Mouse (Mus musculus): Measurements from ENCODE around the gene Adam12.

Gene Adam12

DNA sequence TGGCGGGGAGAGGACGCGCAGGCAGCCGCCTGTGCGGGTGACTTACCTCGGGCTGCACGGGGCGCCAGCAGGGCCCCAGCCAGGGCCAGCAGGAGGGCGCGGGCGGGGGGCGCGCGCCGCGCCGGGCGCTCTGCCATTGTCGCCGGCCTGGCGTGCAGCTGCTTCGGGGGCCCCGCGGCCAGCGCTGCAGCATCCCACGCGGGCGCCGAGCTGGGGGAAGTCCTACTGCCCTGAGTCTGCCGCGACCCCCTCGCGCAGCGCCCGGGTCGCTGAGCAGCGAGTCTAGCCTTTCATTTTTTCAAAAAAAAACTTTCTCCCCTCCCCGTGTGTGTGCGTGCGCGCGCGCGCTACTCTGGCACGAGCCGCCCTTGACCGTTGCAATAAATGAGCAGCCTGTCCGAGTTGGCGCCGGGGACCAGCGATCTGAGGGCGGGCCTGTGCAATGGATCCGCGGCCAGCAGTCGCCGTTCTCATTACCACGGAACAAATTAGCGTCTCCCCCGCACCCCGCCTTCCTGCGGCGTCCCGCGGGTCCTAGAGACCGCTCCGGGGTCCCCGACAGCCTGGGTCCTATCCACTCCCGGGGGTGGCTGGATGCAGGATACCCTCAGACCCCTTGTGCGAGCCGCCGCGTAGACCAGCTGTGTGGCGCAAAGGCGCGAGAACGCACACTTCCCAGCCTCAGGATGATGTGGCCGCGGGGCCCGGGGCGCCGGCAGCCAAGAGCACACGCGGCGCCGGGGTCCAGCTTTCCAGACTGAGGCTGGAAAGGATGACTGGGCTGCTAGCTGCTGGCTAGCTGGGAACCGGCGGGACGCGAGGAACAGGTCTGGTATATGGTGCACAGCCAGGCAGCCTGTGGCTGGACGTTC lies 7.0 kb downstream of the Adam12 start:
- DNase-seq, result peak; percentile 38

DNA sequence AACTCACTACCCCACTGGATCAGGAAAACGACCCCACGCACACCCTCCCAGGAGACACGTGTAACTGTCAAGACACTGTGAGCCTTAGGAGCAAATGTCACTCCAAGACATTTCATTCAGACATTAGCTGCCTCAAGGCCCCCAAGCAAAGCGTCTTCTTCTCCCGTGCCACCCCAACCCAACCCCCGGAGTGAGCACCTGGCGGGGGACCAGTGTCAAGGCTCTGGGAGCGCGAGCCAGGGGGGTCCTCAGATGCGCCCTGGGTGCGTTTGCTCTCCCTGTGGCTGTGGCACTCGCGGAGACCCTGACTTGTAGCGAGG lies 7.6 kb downstream of the Adam12 start:
- DNase-seq, result no peak

DNA sequence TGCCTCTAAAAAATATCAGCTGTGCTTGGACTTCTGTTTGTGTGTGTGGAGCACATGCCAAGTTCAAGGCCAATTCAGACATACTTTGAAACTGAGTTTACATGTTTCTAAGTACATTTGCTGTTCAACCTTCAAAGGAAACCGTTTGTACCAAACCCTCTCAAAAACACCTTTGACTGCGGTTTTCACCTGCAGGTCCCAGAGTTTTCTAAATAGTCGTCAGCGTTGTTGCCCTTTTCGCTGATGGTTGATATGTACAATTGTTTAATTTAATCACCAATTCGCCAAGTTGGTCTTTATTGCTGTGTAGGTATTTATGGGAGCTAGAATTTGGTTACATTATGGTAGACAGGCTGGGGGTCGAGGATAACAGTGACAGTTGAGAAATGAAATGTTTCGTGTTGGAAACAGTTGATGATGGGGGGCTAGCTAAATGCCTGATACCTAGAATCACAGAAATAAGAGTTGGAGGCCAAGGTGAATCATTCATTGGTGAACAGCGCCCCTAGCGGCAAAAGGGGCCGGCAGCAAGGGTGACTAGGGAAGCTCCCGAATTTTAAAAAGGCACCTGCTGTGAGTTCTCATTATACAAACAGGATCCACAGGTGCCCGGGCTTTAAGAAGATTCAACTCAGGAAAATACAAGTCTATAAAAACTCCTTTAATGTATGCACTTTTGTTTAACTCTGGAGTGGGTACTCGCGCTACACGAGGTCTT lies 8.3 kb downstream of the Adam12 start:
- peak; percentile 83 for DNase-seq

DNA sequence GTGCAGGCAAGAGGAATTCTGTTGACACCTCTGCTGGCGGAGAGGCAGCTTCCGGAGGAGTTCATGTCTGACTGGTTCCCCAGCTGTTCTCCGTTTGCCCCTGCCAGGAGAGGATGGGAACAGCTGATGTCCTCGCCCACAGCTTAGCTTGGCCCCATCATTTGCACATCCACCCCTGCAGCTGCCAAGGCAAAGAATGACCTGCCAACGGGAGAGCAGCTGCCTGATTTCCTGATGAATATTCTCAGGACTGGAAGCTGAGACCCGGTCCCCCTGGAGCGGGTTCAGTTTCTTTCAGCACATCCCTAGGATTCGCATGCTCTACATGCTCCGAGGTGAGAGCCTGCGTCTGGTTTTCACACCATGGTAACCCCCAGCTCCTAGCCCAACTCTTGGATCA lies 24.0 kb downstream of the Adam12 start:
- DNase-seq, result peak; percentile 15

DNA sequence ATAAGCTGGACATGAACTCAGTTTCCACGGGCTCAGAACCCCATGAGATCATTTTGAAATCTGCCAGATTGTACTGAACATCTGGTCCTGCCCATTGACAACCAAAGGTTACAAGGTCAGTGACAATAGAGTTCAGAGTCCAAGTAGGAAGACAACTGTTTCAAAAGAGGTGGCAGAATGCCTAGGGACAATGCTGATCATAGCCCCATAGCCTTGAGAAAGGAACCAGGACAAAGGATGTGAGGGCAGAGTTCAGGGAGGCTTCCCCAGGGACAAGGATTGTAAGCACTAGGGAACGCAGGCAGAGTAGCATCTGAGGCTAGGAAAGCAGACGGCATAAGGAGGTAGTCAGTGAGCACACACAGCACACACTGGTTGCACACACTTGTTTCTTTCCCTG lies 38.9 kb downstream of the Adam12 start:
- DNase-seq, result peak; percentile 10

DNA sequence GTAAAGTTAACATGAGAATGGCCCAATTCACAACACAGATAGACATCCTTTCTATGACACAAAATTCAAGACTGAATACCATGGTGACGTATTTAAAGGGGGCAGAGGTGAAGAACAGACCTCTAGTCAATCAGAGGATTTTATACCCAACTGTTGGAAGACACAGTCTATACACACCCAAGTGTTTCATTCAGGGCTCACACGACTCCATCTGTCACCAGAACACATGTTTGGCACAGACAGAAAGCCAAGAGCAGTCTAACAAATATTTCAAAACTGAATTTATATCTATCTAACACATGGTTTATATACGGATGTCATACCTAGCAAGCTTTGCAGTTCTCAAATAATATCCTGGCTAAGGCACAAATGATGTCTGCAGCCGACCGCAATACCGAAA lies 41.8 kb downstream of the Adam12 start:
- DNase-seq, result no peak

DNA sequence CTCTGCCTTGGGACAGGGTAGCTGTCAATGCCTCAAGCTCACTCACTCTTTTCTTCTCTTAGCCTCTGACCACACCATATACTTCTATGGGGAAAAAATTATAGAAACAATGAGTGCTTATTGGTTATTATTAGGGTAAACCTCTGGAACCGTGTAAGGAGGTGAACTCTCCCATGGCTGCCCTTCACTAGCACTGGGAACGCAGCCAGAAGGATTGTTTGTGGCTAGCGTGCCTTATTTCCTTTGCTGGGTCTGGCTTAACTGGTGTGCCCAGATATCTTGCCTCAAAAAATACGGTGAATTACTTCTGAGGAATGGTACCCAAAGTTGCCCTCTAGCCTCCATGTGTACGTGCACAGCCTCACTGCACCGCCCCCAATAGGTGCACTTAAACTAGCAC lies 43.4 kb downstream of the Adam12 start:
- no peak for DNase-seq

DNA sequence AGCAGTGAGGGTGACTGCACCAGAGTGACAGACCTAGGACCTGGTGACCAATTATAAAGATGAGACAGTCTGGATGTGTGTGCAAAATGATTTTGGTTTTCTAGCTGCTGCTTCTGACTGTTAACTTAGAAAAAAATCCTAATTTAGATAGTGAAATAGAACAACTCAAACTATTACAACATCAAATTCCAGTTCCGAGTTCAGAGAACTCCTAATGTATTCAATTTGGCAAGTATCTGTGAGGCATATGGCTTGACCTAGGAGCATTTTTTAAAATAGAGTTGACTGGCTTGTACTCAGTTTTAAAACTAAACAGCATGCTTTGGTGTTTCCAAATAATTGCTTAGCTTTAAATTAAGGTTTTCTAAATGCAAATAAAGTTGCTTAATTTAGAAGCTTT lies 44.0 kb downstream of the Adam12 start:
- no peak for DNase-seq

DNA sequence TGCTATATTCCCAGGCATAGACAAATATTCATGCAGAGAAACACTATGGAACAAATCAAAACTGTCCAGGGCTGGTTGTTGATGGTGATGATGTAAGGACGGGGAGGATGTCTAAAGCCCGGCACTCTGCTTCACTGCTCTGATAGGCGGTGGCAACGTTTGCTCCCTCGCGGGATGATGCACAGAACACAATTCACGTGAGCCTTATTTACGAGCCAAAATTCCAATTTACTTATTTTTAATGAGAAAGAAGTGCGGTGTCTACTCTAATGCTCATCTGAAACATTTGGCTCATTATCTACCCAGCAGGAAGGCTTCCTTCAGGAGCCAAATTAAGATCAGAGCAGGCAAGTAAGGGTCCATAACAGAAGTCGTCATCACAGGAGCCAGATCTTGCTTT lies 45.4 kb downstream of the Adam12 start:
- DNase-seq, result no peak

DNA sequence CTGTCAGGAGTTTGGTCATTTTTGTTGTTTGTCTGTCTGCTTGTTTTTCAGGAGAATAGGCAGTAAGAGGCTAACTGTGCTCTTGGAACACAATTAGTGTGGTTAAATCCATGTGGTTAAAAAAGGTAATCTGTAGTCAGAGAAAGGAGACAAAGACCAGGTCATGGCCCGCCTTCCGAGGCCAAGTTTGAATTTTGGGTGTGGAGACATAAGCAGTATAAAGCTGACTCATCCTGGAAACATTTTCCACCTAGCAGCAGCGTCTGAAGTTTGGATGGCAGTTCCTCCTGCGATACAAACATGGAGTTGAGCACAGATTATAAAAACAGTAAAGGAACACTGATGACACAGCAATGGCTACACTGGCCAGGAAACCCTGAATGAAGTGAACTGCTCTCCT lies 46.2 kb downstream of the Adam12 start:
- peak; percentile 1 for DNase-seq

DNA sequence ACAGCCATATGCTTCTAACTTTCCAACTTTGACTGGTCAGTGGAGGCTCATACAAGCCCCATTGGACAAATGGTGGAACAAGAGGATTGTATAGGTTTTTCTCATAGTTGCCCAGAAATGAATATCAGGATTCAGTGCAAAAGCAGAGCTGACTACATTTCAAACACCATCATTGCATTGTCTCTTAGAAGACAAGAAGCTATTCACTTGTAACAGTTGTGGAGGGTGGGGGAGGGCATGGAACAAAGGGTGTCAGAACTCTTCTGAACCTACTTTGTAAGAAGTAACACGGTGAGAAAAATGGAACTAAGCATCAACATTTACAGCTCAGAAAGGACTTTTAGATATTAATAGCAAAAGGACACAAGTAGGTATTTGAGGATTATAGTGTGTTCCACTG lies 50.2 kb downstream of the Adam12 start:
- no peak for DNase-seq

DNA sequence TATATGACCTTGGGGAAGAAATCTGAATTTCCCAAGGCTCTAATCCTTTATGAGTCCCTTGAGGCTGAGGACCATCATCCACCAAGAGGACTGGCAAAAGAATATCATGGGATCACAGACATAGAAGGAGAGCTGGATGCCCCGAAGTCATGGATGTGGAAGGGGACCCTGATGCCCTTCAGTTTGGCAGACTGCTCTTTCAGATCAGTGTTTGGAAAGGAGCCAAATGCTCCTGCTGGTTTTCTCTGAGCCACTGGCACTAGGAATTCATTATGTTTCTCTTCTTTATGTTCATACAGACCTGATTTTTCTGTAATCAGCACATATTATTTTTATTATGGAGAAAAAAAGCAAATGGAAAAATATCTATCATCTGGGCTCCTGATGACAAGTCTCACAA lies 50.9 kb downstream of the Adam12 start:
- DNase-seq, result no peak

DNA sequence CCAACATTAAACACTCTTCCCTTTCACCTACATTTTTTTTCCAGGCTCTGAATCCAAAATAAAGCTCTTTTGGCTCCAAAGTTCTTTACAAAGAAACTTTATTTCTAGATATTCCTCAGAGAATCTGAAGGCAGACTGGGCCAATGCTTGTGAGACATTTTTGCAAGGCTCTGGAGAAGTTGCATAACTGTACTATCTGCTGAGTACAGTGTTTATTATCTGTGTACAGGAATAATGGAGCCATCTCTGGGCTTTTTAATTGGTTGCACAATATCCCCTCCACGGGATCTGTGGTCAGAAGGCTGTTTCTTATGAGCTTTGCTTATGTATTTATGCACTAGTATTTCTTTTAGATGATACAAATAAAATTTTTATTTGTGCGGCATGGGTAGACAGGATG lies 54.9 kb downstream of the Adam12 start:
- peak; percentile 41 for DNase-seq

DNA sequence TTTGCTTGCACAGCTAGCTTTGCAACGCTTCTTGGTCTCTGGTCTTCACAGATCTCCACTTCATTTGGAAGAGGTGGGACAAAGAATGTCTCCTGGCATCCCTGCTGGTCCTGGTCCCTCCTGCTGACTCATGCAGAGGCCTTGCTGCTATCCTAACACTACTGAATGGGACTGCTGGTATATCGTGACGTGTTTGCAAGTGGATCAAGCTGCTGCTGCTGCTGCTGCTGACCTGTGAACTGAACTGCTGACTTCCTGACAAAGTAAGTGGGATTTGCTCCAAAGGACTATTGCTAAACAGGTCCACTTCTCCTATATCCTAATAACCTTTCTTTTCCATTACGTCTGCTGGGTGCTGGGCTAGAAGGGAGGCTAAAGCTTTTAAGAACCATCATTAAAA lies 56.7 kb downstream of the Adam12 start:
- no peak for DNase-seq

DNA sequence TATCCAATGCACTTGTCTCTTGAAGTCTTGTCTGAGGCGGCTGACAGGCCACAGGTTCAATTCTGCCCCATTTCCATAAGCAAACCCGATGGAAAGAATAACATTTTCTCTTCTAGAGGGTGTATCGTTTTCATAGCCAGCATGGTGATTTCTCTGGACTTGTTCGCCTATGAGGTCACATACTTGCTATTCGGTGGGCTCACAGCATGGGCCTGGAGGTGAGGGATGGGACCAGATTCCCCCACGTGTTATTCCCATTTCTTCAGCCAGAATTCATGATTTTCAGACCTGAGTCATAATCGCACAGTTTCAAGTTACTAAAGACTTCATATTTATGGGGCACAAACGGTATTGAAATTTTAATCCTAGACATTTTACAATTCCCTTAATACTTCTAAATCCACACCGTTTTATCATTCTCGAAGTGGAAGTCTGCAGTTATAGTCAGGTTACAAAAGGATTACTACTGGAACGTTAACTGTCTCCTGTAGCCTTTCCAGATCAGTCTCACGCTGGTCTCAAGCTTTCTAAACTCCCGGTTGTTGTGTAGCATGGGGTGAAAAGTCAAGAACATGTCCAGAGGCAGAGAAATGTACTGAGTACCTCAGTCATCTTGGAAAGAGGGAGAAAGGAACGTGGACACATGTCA lies 58.4 kb downstream of the Adam12 start:
- DNase-seq, result no peak

DNA sequence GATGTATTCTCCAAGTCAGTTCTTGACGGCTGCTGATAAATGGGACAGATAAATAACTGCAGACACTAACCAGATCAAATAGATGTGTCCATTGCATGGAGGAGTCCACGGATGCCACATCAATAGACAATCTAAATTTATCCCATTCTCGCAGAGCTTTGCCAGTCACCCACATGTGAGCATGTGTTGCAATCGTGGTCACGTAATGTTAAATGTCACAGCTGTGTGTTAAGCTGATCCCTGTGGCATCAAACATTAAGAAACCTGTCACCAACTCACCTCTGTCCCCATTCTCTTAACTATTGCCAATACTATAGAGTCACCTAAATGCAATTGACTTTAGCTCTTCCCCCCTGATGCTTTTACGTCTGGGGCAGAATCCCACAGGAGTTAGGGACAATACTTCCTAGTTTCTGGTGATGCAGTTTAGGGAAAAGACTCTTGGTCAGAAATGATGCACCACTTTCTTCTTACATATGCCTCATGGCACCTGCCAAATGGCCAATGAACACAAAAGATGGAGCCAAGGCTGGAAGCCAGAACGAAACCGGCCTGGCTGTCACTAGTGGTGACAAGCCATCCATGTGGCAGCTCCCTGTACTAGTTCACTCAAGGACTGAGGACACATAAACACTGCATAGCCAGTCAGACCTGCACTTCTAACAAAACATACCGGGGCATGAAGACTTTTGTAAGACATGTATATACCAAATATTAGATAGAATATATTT lies 61.6 kb downstream of the Adam12 start:
- no peak for DNase-seq

DNA sequence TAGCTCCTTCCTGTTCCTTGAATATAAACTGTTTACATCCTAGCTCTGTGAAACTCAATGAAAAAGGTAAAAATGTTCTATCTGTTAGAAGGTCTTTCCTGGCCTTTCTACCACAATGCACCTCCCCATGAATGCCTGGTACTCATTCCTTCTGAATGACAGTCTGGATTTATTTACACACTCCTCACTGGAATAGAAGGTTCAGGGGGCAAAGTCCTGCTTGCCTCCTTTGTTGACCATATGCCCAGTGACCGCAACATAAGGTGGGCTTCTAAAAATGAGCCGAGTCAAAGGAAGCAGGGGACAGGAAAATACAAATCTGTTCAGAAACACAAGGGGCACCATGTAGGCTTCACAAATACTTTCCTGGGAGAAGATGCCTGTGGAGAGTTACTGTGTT lies 62.2 kb downstream of the Adam12 start:
- DNase-seq, result no peak

DNA sequence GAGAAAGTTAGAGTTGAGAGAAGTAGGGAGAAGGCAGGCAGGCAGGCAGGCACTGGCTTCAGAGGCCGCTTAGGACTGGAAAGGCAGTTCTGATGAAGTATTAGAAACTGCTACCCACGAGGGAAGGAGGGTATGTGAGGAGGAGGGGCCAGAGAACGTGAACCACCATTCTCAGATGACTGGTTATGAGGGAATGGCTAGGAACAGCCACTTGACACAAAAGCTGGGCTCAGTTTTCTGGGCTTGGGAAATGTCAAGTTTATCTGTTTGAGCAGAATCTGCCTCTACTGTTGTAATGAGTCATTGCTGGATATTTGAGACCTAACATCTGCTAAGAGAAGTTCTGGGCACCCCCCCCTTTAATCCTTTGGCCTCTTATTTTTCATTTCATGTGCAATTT lies 64.4 kb downstream of the Adam12 start:
- no peak for DNase-seq

DNA sequence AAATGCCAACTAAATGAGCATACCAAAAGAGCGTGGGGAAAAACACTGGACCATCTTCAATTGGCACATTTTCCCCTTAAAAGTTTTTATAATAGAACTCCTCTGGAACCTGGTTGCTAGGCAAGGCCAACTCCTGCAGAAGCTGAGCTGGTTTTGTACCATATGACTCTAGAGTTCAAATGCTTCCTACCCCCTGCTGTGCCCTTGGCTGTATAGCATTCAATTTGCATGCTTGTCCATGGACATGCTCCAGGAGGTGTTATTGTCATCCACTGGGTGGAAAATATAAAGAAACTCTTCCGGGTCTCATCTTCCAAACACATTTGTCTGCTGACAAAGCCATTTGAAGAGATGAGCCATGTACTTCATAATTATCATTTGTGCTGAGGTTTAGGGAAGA lies 68.2 kb downstream of the Adam12 start:
- DNase-seq, result no peak

DNA sequence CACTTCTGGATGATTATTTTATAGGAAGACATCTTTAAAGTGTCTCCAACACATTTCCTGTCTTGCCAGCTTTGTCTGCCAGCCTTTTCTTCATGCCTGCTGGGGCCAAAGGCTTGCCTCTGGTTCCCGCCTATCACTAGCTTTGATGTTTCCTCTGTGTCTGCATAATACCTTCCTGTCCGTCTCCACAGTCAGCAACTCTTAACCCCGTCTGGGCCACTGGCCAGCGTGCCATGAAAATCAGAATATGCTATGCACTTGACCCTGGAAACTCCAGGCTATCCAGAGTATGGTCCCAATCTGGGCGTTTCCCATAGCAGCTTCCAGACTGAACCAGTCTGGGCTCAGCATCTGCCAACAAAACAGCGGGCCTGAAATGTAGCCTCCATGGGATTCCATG lies 69.1 kb downstream of the Adam12 start:
- no peak for DNase-seq

DNA sequence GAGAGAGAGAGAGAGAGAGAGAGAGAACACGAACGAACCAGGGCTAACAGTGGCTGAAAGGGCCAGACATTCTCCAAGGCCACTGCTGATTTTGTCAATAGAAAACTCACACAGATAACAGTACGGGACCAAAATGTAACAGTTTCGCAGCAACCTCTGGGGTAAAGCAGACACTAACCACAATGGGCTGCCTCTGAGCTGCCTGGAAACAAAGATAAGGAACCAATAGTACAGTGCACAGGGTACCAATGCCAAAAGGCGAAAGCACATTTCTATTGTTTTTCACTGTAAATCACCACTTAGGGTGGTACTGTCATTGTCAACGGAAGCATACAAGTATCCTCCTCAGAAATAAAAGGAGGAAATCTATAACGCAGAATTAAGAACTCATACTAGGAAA lies 72.3 kb downstream of the Adam12 start:
- no peak for DNase-seq

DNA sequence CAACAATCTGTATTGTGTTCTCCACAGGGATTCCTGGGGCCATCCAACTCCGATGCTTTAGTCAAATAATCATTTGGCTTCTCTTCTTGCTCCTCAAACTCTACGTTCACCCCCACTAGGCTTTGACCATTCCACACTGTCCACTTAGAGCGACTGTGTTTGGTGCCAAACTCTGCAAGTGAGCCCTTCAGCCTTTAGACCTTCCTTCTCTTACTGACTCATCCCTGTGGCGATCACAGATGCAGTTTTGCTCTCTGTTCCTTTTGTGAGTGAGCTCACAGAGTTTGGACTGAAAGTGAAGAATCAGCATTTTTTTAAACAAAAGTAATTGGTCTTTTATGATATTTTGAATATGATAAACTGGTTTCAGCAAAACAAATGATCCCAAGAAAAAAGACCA lies 80.6 kb downstream of the Adam12 start:
- no peak for DNase-seq

DNA sequence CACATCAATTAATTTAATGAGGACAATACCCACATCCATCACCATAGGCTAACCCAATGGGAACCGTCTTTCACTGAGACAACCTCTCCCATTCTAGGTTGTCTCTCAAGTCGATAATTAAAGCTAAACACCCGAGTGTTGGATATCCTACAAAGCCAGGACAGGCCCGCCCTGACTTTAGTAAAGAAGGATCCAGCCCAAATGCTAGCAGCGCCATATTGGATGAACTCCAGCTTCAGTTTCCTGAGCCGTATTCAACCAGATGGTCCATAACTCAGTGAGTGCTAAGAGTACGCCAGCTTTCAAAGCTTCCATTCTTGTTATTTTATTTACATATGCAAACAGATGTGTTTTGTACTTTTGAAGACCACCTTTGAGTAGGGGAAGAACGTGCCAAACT lies 81.6 kb downstream of the Adam12 start:
- no peak for DNase-seq

DNA sequence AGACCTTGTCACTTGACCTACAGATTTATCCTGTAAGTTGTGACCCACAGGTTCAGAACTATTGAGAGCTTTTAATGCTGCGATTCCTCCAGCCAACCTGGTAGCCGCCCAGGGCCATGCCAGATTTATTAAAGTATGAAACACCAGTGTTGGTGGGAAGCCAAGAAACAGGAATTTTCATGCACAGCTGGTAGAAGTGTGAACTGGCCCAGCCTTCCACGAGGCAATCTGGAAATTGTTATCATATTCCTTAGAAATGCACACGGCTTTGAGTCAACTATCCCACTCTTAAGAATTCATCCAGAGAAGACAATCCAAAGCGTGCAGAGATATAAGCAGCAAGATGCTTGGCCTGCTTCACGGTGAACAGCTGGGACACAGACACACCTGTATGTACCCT lies 82.6 kb downstream of the Adam12 start:
- DNase-seq, result no peak
